Mouse (Mus musculus) adrenal gland, postnatal 4 days (tissue): ENCODE results near the gene Rbm8a. TPM values are rescaled to one million over a fixed set of nuclear protein-coding genes. Genes with fewer than 3 reads are reported as not detected.

Experiments used
- DNase-seq, 2 experiments: peaks; one replicate each; pipeline ENCODE4 v3.0.0; 2021 to 2022; ENCODE audit warnings: low spot score in 2 of 2, mixed read lengths in 2 of 2
- total RNA-seq, 2 experiments: library from RNA; stranded (reverse); gene quantifications; 2 replicates each; pipeline ENCODE4 v1.2.3; 2021

Gene Rbm8a
- total RNA-seq, 2 experiments from 2014 or later = 84.0 to 93.4 TPM

DNA sequence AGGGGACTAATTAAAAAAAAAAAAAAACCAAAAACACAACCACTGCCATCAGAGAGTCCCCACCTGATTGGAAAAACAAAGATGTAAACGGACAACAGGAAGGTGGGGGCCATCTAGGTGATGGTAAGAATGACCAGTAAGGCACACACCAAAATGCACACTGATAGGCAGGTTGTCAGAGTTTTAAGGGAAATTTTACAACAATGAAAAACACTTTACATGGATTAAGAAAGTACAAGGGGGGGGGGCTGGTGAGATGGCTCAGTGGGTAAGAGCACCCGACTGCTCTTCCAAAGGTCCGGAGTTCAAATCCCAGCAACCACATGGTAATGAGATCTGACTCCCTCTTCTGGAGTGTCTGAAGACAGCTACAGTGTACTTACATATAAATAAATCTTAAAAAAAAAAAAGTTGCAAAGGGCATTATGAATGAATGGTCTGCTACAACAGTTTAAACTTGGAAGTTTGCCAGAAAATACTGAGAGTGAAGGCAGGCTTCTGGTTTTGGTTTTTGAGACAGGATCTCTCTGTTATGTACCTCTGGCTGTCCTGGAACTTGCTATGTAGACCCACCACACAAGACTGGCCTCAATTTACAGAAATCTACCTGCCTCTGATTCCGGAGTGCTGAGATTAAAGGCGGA lies 38.8 kb downstream of the Rbm8a start:
- no peak for DNase-seq

DNA sequence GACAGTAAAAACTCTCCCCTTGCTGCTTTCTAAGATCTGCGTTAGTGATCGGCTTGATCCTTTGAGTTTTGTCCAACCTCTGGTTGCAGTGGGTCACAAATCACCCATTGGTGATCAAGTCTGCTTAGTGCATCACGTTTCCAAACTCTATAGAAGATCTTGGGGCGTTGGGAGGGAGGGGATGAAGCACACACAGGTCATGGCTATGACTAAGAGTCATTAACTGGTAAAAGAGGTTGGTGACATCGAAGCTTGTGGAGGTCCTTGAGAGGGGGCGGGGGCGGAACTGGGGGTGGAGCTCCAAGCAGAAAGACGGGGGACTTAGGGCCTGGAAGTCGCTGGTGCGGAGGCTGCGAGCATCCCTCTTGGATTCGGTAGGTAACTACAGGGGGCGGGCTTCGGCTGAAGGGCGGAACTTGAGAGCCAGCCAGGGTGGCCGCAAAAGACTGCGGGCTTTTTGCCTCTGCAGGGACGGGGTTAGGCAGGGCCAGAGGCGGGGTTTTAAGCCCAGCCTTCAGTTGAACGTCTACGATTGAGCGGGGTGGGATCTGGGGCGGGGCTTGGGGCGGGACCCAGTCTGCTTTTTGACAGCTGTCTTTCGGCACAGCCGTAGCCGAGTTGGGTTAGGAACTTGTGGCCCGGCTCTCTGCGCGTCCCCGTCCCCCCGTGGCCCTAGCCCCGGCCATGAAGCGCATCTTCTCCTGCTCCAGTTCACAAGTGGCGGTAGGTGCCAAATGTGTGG lies 40.2 kb downstream of the Rbm8a start, which contains the start of gene Ankrd35:
TSS of gene Ankrd35 (plus strand) at position 405 of the 742 bp plus-strand sequence.
- peak; percentile 32 to 42 for DNase-seq

DNA sequence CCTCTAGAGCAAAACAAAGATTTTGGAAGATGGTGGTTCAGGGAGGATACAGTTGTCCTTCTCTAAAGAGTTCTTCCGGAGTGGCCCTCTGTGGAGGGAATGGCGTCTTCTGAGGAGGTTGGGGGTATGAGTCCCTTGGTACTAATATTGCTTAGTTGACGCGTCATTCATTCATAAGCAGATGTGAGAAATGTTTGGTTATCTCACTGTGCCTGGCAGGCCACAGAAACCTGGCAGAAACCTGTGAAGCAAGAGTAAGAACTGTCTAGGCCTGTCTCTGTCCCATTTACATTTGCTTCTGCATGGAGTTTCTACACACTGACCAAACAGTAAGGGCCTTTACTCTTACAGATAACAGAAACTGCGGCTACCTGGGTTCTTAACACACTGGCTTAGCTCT lies 41.8 kb downstream of the Rbm8a start:
- no peak for DNase-seq

DNA sequence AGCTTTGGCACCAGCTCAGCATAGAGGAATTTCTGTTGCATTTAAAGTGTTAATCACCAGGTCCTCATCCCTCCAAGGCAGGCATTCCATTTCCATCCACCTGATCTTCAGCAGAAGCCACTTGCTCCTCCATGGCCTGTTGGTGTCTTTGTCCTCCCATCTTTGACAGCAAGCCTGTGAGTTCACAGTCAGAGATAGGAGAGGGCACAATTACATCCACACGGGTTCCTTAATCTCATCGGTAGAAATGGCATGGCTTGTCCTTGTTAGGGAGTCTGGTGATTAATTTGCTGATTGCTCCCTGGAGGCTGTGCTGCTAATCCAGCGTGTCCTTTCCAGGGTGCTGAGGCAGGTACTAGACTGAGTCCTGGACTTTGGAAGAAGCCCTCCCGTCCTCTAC lies 43.8 kb downstream of the Rbm8a start:
- DNase-seq = no peak

DNA sequence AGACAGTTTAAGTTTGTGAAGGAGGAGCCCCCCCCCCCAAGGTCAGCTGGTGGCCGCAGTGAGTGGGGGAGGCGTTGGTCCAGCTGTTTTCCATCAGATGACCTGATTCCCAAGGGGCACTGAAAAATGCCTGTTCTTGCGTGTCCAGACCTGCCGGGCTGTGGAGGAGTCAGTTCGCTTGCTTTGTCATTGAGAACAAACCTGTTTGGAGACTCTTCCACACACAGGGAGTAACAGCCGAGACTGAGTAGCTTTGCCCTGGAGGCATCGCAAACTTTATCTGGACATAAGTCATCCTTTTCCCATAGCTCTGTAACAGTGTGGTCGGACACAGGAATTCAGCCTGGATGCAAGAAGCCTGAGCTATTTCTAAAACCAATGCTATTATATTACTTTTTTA lies 44.7 kb downstream of the Rbm8a start:
- DNase-seq = no peak

DNA sequence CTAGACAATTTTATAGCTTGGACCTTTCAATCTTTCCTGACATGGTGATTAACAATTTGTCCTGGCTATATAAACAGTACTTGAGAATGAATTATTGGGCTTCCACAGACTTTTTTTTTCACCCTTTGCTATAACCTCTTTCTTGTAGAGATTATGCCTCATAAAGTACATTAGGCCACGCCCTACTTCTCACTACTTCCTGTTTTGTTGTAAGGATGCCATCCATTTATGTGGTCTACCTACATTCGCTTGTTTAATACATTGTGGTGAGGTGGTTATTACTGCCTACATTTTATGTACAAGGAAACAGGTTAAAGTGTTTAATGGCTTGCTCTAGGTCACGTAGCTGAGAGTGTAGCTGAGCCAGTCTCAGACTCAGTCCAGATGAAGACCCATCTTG lies 45.4 kb downstream of the Rbm8a start:
- no peak for DNase-seq

DNA sequence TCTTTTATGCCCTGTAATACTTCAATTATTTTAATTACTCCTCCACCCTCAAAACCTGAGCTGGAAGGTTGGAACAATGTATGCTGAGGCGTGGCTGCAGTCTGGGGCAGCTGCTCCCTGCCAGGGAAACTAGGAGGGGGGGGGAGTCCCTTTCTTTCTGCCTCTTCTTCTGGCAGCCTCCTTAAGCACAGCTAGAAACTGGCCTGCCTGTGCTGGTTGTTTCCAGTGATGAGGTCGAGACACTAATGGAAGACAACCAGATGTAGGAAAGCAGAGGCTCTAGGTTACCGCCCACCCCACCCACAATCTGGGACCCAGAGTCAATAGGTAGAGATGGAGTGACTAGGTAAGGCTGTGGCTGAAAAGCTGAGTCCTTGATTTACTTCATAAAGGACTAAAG lies 46.0 kb downstream of the Rbm8a start:
- no peak for DNase-seq

DNA sequence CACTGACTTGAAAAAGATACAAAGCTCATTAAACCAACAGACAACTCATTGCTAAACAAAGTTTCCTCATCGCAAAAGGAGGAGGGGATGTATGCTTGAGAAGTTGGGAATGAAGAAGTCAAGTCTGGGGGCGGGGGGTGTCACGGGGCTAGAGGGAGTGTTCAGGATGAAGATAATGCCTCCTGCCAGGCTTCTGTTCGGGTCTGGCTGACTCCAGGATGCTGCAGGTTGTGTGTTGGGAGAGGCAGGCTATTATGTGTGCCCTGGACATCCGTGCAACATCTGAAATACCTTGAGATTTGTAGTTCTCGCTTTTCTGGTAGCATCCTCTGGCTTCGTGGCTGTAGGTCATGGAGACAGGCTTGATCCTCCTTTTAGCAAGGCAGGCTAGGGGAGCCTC lies 48.7 kb downstream of the Rbm8a start:
- DNase-seq = no peak

DNA sequence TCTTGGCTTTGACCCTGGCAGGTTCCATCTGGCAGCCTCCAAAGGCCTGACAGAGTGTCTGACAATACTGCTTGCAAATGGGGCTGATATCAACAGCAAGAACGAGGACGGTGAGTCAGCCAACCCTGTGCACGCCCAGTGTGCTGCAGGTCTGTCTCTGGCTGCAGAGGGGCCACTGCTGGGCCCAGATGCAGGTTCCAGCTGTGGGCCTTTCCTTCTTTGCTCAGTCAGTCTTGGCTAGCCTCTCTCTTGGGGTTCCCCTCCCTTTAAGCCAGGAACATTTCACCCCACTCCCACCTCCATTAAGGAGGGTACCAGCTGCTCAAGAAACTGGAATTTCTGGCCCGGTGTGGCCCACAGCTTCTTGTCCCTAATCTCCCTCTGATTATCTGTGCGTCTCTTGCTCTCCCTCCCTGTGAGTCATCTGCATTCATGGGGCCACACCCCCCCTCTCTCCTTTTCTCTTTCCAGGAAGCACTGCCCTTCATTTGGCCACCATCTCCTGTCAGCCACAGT lies 49.5 kb downstream of the Rbm8a start:
- DNase-seq = no peak

DNA sequence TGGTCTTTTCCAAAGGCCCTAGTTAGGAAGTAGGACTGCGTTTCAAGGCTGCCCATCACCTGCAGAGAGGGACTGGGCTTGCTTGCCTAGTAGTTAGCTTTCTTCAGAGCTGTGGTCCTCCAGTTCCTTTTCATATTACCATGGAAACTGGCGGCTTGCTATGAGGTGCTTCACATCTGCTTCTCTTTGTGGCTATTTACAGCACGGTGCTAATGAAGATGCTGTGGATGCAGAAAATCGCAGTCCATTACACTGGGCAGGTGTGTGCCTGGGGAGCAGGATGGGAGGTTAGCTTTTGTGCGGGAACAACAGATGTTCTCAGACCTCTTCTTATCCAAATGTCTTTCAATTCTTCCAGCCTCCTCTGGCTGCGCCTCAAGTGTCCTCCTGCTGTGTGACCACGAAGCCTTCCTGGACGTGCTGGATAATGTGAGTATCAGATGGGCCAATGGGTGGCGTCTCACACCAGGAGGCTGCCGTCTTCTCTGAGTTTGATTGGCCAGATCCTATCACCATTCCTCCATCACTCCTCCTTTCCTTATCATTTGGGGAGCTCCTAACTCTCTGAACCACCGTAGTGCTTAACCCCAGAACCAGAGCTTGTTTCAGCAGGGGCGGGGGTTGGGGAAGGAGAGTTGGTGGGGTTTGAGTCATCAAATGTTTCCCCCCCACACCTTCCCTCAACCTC lies 50.7 kb downstream of the Rbm8a start:
- DNase-seq = no peak

Other genes with a start within 250 kb of the Rbm8a start
- not detected for gene BC107364, start 177.6 kb upstream of the Rbm8a start, total RNA-seq
- 10 to 100 TPM in 1 of 2 experiments, 1 to 10 TPM in 1; 3.9 to 11.2 TPM for gene Hfe2, start 104.8 kb upstream of the Rbm8a start, total RNA-seq
- gene Txnip, start 72.0 kb upstream of the Rbm8a start, total RNA-seq = 100 to 1,000 TPM; 980 to 992 TPM
- not detected for gene Gm16253, start 52.9 kb upstream of the Rbm8a start, total RNA-seq
- 10 to 100 TPM; 37.6 to 37.8 TPM for gene Polr3gl, start 35.8 kb upstream of the Rbm8a start, total RNA-seq
- 1 to 10 TPM in 1 of 2 experiments, under 1 TPM in 1; 0.59 to 1.5 TPM for gene Ankrd34a, start 33.3 kb upstream of the Rbm8a start, total RNA-seq
- gene Lix1l, start 28.8 kb upstream of the Rbm8a start, total RNA-seq = 10 to 100 TPM; 66.3 to 69.1 TPM
- 10 to 100 TPM; 53.7 to 61.7 TPM for gene Pex11b, start 5.4 kb downstream of the Rbm8a start, total RNA-seq
- under 1 TPM; 0.23 to 0.25 TPM for gene Gm42957, start 5.5 kb downstream of the Rbm8a start, total RNA-seq
- gene Itga10, start 15.7 kb downstream of the Rbm8a start, total RNA-seq = 1 to 10 TPM; 2.4 TPM
- gene Ankrd35, start 40.2 kb downstream of the Rbm8a start, total RNA-seq = 1 to 10 TPM; 2.7 to 3.3 TPM
- 10 to 100 TPM; 50.1 to 55.1 TPM for gene Pias3, start 66.5 kb downstream of the Rbm8a start, total RNA-seq
- gene Nudt17, start 78.6 kb downstream of the Rbm8a start, total RNA-seq = 1 to 10 TPM; 2.7 to 3.6 TPM
- gene Polr3c, start 97.7 kb downstream of the Rbm8a start, total RNA-seq = 10 to 100 TPM; 39.5 to 43.4 TPM
- 10 to 100 TPM; 37.0 to 39.7 TPM for gene Rnf115, start 97.7 kb downstream of the Rbm8a start, total RNA-seq
- 10 to 100 TPM in 1 of 2 experiments, 1 to 10 TPM in 1; 7.2 to 40.4 TPM for gene Pdzk1, start 199.4 kb downstream of the Rbm8a start, total RNA-seq
- gene Cd160, start 199.4 kb downstream of the Rbm8a start, total RNA-seq = under 1 TPM in 1 of 2 experiments, not detected in 1; 0.48 TPM